Mouse (Mus musculus) lung, postnatal 0 days (tissue): ENCODE results near the gene Rtp4. TPM values are rescaled to one million over a fixed set of nuclear protein-coding genes. Genes with fewer than 3 reads are reported as not detected.

Experiments
- ATAC-seq: fragments of 200-750 bp; cut with Nextera tagmentation; 2 replicates; pipeline ENCODE4 v1.8.0; 2017; ENCODE audit warnings: moderate library complexity
- DNase-seq: peaks from one replicate; pipeline ENCODE4 v3.0.0-alpha.2; 2016; ENCODE audit warnings: low spot score
- H3K27ac ChIP-seq: fragments of 300-500 bp; sonication (generic); 2 replicates; pipeline ENCODE4 v1.5.1; 2014; ENCODE audit warnings: antibody characterized with exemption, mild to moderate bottlenecking, low read length, mixed read lengths
- H3K27me3 ChIP-seq: fragments of 300-500 bp; sonication (generic); replicated peaks from 2 replicates; pipeline ENCODE4 v1.6.1; 2014; ENCODE audit warnings: low read length, mixed read lengths; ENCODE audit not compliant: insufficient read depth
- H3K36me3 ChIP-seq: fragments of 300-500 bp; sonication (generic); 2 replicates; pipeline ENCODE4 v1.6.1; 2014; ENCODE audit warnings: low read length, mixed read lengths; ENCODE audit not compliant: insufficient read depth
- H3K4me1 ChIP-seq: fragments of 300-500 bp; sonication (generic); 2 replicates; pipeline ENCODE4 v1.6.1; 2014; ENCODE audit warnings: antibody characterized with exemption, low read depth, low read length, mixed read lengths; ENCODE audit not compliant: insufficient read depth
- H3K4me2 ChIP-seq: fragments of 300-500 bp; sonication (generic); replicated peaks from 2 replicates; pipeline ENCODE4 v1.6.1; 2014; ENCODE audit warnings: low read depth, mild to moderate bottlenecking, low read length, moderate library complexity, mixed read lengths
- H3K4me3 ChIP-seq: fragments of 300-500 bp; sonication (generic); 2 replicates; pipeline ENCODE4 v1.5.1; 2014; ENCODE audit warnings: low read depth, low read length
- H3K9ac ChIP-seq: fragments of 300-500 bp; sonication (generic); replicated peaks from 2 replicates; pipeline ENCODE4 v1.6.1; 2014; ENCODE audit warnings: low read depth, mild to moderate bottlenecking
- H3K9me3 ChIP-seq: fragments of 300-500 bp; sonication (generic); 2 replicates; pipeline ENCODE4 v1.6.1; 2016; ENCODE audit warnings: low read length, mixed read lengths
- CTCF ChIP-seq: IDR thresholded peaks from 2 replicates; pipeline ENCODE4 v1.5.1; 2016; ENCODE audit warnings: antibody characterized with exemption, mild to moderate bottlenecking
- EP300 ChIP-seq: IDR thresholded peaks from 2 replicates; pipeline ENCODE4 v1.6.1; 2016; ENCODE audit warnings: antibody characterized with exemption, mild to moderate bottlenecking, control low read depth
- WGBS: fragments of 180-500 bp; shearing (Covaris S2); extraction: QIAGEN DNeasy Blood & Tissue Kit; methylation state at CpG from one replicate; pipeline ENCODE4 v1.1.7; 2014; 5-methylcytosine and 5-hydroxymethylcytosine counted together
- polyA plus RNA-seq: library from polyadenylated mRNA; unstranded; fragments of >200 nt; fragmentation: Nextera tagmentation; extraction: Ambion mirVana; gene quantifications from 2 replicates; pipeline ENCODE4 v1.2.1, GENCODE M21; 2015

Rtp4 gene
- polyA plus RNA-seq, 1 experiment from 2014 or later: 34.8 TPM

GRCm38 (mm10) chr16:23550346-23550980, 30.4 kb downstream of the Rtp4 start:
- WGBS: 45% methylated on average over 8 of the region's 8 CpGs
- no peaks in the 10 kb centered on the region for H3K9me3 ChIP-seq
- H3K27ac ChIP-seq: no peak overlapping the region
- TF ChIP-seq CTCF (peak; percentile 91), EP300 (no peak)
- DNase-seq (peak; percentile 75), ATAC-seq (no peak)
- H3K4me3 ChIP-seq: no peak overlapping the region
- H3K27me3 ChIP-seq: no peaks in the 10 kb centered on the region
- H3K4me2 ChIP-seq: no peak overlapping the region
- no peaks in the 10 kb centered on the region for H3K4me1 ChIP-seq
- H3K9ac ChIP-seq: no peak overlapping the region
- H3K36me3 ChIP-seq: no peaks in the 10 kb centered on the region

- Histone ChIP-seq H3K9me3 (no peaks in the 10 kb centered on the region), H3K4me2 (no peak overlapping the region), H3K36me3 (no peaks in the 10 kb centered on the region), H3K27ac (no peak overlapping the region), H3K9ac (no peak overlapping the region), H3K4me1 (no peaks in the 10 kb centered on the region), H3K4me3 (no peak overlapping the region), H3K27me3 (no peaks in the 10 kb centered on the region)
- ATAC-seq (no peak), DNase-seq (no peak)
- TF ChIP-seq CTCF (no peak), EP300 (no peak)
- 87% methylated on average over 18 of the region's 18 CpGs for WGBS
Observed at GRCm38 (mm10) chr16:23550981-23551582, 31.0 kb downstream of the Rtp4 start.

- TF ChIP-seq CTCF (no peak), EP300 (no peak)
- 67% methylated on average over 5 of the region's 5 CpGs for WGBS
Observed at GRCm38 (mm10) chr16:23554673-23555072, 34.6 kb downstream of the Rtp4 start.

GRCm38 (mm10) chr16:23557195-23557594, 37.1 kb downstream of the Rtp4 start:
- DNase-seq: peak; percentile 39
- Histone ChIP-seq H3K4me3 (no peak overlapping the region), H3K9ac (no peak overlapping the region), H3K4me2 (no peak overlapping the region), H3K36me3 (no peaks in the 10 kb centered on the region), H3K9me3 (no peaks in the 10 kb centered on the region), H3K27ac (no peak overlapping the region), H3K27me3 (no peaks in the 10 kb centered on the region), H3K4me1 (no peaks in the 10 kb centered on the region)
- ATAC-seq: no peak; the same call in 1 of the 2 replicates
- 93% methylated on average over 5 of the region's 5 CpGs for WGBS
- TF ChIP-seq CTCF (no peak), EP300 (no peak)

More at GRCm38 (mm10) chr16:23554673-23555072, 34.6 kb downstream of the Rtp4 start:
- no peaks in the 10 kb centered on the region for H3K36me3 ChIP-seq
- H3K27me3 ChIP-seq: no peaks in the 10 kb centered on the region
- H3K27ac ChIP-seq: no peak overlapping the region
- no peak overlapping the region for H3K4me3 ChIP-seq
- ATAC-seq (no peak), DNase-seq (no peak)
- H3K9me3 ChIP-seq: no peaks in the 10 kb centered on the region
- H3K4me2 ChIP-seq: no peak overlapping the region
- H3K4me1 ChIP-seq: no peaks in the 10 kb centered on the region
- no peak overlapping the region for H3K9ac ChIP-seq

- Histone ChIP-seq H3K4me2 (no peak overlapping the region), H3K4me1 (no peaks in the 10 kb centered on the region), H3K27me3 (no peaks in the 10 kb centered on the region), H3K36me3 (no peaks in the 10 kb centered on the region), H3K4me3 (no peak overlapping the region), H3K9ac (no peak overlapping the region), H3K27ac (no peak overlapping the region), H3K9me3 (no peaks in the 10 kb centered on the region)
- DNase-seq (no peak), ATAC-seq (no peak)
- TF ChIP-seq CTCF (no peak), EP300 (no peak)
- WGBS: 71% methylated on average over 2 of the region's 2 CpGs
Observed at GRCm38 (mm10) chr16:23557669-23558068, 37.6 kb downstream of the Rtp4 start.

- no peaks in the 10 kb centered on the region for H3K36me3 ChIP-seq
- no peaks in the 10 kb centered on the region for H3K27me3 ChIP-seq
- H3K4me3 ChIP-seq: no peak overlapping the region
- no peak for TF ChIP-seq EP300
- TF ChIP-seq CTCF: no peak
- H3K27ac ChIP-seq: no peak overlapping the region
- no peak for ATAC-seq
- no peaks in the 10 kb centered on the region for H3K9me3 ChIP-seq
- H3K4me1 ChIP-seq: no peaks in the 10 kb centered on the region
- WGBS: 55% methylated on average over 4 of the region's 4 CpGs
- no peak overlapping the region for H3K9ac ChIP-seq
- no peak for DNase-seq
- no peak overlapping the region for H3K4me2 ChIP-seq
Observed at GRCm38 (mm10) chr16:23568369-23568958, 48.4 kb downstream of the Rtp4 start.
